Mouse (Mus musculus): ENCODE results near the gene Ly6c1.
"Not testable (repeated sequence)": the region's sequence is repeated elsewhere in the genome, so short reads cannot be mapped to it uniquely, and the experiment has no call there.

The Ly6c1 gene

GRCm38 (mm10) chr15:75048642-75049261, at the start of gene Ly6c1:
TSS of gene Ly6c1 (minus strand) at chr15:75048830.
- not testable (repeated sequence) for ATAC-seq (ENCODE audit: insufficient number of reproducible peaks, low FRiP score, low TSS enrichment)

DNA sequence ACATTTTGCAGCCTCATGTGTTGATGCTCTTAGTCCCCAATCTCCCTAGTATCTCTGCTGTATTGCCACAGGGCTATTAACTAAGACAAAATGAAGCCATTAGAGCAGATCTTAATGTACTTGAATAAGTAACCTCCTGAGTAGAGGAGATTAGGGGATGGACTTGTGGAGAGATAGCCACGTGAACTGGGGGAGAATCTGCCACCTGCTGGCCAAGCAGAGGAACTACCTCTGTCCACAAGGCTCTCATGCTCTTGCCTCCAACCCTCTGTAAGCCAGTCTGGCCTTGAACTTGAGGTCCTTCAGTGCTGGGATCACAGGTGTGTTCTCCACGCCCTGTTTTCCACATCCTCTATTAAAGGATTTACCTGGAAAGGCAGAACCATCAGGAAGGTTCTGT, 39.4 kb upstream of the Ly6c1 start:
- ATAC-seq (ENCODE audit: insufficient number of reproducible peaks, low FRiP score, low TSS enrichment): not testable (repeated sequence)

DNA sequence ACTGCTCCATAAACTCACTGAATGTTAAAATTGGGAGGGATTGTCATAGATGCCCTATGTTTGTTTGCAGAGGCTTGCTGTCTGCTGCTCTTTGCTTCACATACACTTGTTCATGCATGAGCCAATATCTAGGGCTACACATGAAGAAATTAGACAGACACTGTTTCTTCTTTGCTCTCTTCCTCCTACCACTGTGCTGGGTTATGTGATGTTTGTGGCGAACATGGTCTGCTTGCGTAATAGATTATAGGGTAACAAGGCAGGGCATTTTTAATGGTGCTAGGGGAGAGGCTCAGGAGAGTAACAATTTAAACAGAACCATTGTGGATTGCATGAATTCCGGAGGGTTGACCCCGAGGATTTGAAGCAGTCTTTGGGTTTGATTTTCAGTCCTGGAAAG, 21.3 kb upstream of the Ly6c1 start:
- no peak for ATAC-seq (ENCODE audit: insufficient number of reproducible peaks, low FRiP score, low TSS enrichment)

GRCm38 (mm10) chr15:75062030-75062574, 13.5 kb upstream of the Ly6c1 start:
- not testable (repeated sequence) for ATAC-seq (ENCODE audit: insufficient number of reproducible peaks, low FRiP score, low TSS enrichment)

DNA sequence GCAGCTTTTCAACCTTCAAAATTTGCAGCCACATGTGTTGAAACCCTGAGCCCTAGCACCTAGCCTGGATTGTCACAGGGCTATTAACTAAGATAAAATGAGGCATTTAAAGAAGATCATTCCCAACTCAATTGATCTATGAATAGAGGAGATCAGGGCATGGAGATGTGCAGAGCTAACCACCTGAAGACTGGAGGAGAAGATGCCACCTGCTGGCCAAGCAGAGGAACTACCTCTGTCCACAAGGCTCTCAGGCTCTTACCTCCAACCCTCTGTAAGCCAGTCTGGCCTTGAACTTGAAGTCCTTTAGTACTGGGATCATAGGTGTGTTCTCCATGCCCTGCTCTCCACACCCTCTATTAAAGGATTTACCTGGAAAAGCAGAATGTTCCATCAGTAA, 11.9 kb upstream of the Ly6c1 start:
- no peak for ATAC-seq (ENCODE audit: insufficient number of reproducible peaks, low FRiP score, low TSS enrichment)

- no peak for ATAC-seq (ENCODE audit: insufficient number of reproducible peaks, low FRiP score, low TSS enrichment)
These were observed 7.4 kb upstream of the Ly6c1 start for GRCm38 (mm10) chr15:75055985-75056384.

- ATAC-seq (ENCODE audit: insufficient number of reproducible peaks, low FRiP score, low TSS enrichment): not testable (repeated sequence)
These were observed 6.8 kb upstream of the Ly6c1 start for GRCm38 (mm10) chr15:75055425-75055824.

DNA sequence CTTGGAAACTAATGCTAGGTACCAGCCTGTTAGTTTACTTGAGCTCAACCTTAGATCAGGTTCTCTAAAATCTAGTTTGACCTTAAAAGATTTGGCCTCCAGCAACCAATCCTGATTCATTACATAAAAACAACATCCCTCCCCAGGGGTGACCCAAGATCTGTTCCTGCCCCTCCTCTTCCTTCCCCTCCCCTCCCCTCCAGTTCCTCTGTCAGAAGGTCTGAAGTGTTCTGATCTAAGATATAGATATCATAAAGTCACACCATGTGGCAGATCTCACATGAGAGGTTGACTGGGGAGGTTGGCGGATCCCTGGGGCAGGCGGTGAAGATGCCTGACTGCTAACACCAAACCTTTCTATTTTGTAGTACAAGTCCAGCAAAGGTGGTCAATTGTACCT, 3.8 kb upstream of the Ly6c1 start:
- not testable (repeated sequence) for ATAC-seq (ENCODE audit: insufficient number of reproducible peaks, low FRiP score, low TSS enrichment)

- ATAC-seq (ENCODE audit: insufficient number of reproducible peaks, low FRiP score, low TSS enrichment): not testable (repeated sequence)
These were observed 2.5 kb upstream of the Ly6c1 start for GRCm38 (mm10) chr15:75051141-75051540.

GRCm38 (mm10) chr15:75050593-75050992, 2.0 kb upstream of the Ly6c1 start:
- not testable (repeated sequence) for ATAC-seq (ENCODE audit: insufficient number of reproducible peaks, low FRiP score, low TSS enrichment)

DNA sequence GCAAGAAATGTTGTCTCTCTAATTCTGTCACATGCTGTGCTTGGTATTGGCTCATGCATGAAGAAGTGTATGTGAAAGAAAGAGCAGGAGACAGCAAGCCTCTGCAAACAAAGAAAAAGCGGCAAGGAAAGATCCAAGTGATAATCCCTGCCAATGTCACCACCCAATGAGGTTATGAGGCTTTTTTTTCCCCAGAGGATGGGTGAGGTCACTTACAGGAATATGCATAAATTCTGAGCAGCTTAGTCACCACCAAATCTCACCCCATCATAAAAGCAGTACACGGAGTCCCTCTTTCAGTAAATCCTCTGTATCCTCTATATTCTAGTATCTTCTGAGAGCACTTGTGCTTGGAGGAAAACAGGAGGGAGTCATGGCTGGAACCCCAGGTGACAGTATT, 1.2 kb upstream of the Ly6c1 start:
- ATAC-seq (ENCODE audit: insufficient number of reproducible peaks, low FRiP score, low TSS enrichment): not testable (repeated sequence)

- not testable (repeated sequence) for ATAC-seq (ENCODE audit: insufficient number of reproducible peaks, low FRiP score, low TSS enrichment)
These were observed 685 bp downstream of the Ly6c1 start for GRCm38 (mm10) chr15:75047970-75048320.

DNA sequence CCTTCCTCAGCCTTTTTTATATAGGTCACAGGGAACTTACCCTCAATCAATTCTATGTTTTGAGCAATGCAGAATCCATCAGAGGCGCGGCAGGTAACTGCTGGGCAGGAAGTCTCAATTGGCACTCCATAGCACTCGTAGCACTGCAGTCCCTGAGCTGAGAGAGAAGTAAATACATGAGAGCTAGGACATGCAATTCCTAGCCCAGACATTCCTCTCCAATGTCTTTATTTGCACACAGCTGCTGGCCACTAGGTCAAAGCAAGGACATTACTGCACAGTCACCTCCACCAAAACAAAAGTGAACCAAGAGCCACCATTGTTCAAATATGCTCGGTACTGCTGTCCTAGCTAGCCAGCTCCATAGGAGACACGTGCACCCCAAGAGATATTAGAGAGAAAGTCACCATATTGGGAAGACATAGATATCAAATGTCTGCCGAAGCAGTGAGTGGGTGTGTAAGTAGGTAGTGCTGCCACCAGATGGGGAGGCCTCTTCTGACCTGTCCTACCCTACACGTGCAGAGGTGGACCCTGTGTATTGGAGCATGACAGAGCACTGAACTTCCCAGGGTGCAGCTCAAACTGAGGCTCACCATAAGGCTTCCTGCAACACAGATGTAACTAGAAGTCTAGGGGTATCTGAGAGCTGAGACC, 1.2 kb downstream of the Ly6c1 start:
- ATAC-seq (ENCODE audit: insufficient number of reproducible peaks, low FRiP score, low TSS enrichment): not testable (repeated sequence)

DNA sequence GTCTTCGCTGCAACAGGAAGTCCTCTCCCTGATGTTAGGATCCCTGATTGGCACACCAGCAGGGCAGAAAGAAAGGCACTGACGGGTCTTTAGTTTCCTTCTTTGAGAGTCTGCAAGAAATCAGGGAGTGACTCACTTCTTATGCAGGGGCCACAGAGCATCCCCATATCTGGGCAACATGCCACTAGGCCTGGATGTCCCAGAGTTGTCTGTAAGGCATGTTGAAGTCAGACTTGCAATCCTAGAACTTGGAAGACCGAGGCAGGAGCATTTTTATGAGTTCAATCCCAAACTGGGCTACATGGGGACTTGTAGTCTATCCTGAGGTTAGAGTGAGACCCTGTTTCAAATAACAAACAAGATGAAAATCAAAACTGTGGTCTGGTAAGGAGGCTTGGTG, 3.1 kb downstream of the Ly6c1 start:
- not testable (repeated sequence) for ATAC-seq (ENCODE audit: insufficient number of reproducible peaks, low FRiP score, low TSS enrichment)

DNA sequence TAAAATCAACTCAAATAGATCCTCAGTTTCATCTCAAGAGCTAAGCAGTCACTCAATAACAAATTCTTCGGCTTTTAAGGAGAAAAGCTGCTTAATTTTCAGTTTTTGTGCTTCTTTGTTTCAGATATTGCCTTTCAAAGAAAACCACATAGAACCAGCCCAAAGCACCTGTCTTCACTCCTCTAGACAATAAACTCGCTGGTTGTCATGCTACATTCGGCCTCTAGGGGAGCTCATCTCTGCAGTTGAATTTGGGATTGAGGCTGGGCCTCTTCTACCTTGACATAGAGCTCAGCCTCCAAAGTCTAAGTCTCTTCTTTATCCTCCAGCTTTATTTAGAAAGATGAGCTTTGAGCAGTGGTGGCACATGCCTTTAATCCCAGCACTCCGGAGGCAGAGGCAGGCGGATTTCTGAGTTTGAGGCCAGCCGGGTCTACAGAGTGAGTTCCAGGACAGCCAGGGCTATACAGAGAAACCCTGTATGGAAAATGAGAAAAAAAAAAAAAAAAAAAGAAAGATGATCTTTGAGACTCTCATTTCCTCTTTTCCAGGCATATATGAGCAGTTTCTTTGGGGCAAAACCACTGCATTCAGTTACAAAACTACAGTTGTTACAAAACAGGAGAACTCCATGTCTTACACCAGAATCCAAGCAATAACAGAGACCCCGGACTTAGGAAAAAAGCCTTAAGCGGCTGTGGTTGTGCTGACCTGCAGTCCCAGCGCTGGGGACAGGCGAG, 27.4 kb downstream of the Ly6c1 start:
- ATAC-seq (ENCODE audit: insufficient number of reproducible peaks, low FRiP score, low TSS enrichment): not testable (repeated sequence)

DNA sequence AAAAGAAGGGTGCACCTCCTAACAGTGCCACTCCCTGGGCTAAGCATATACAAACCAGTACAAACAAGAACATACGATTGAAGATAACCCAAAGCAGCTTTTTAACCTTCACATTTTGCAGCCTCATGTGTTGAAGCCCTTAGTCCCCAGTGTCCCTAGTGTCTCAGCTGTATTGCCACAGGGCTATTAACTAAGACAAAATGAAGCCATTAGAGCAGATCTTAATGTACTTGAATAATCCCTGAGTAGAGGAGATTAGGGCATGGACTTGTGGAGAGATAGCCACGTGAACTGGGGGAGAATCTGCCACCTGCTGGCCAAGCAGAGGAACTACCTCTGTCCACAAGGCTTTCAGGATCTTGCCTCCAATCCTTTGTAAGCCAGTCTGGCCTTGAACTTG, 29.2 kb downstream of the Ly6c1 start:
- ATAC-seq (ENCODE audit: insufficient number of reproducible peaks, low FRiP score, low TSS enrichment): peak; percentile 66; the same call in 1 of the 2 replicates
